Mouse (Mus musculus) hematopoietic multipotent progenitor cell, adult 10-12 weeks (in vitro differentiated cells): ENCODE measurements around the gene Esp18. TPM values are rescaled to one million over a fixed set of nuclear protein-coding genes. Genes with fewer than 3 reads are reported as not detected.

Experiments used
- polyA plus RNA-seq: library from polyadenylated mRNA; stranded (reverse); fragments of >175 nt; gene quantifications from 2 replicates; pipeline ENCODE4 v1.2.3, GENCODE M21; 2012; ENCODE audit warnings: low replicate concordance

Gene Esp18
- polyA plus RNA-seq: not detected in 2 replicates

DNA sequence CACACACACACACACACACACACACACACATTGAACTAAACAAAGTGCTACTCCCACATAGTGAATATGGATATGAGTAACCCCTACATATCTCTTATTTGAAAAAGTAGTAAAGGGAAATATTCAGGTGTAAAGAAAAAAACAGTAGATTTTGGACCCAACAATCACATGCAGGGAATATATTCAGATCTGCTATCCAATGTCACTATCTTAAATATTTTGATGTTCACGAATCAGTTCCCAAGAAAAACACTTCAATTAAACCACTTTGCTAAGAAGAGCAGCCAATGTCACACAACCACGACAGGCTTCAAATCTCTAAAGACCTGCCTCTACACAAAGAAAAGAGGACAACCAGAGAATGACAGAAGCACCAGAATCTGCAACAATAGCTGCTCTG, at the start of gene Esp18:
TSS of gene Esp18 (plus strand) at position 301 of the 400 bp plus-strand sequence.

Other genes starting within 250 kb of the Esp18 start
- not detected in 2 replicates for gene Esp16, start 129.8 kb downstream of the Esp18 start, polyA plus RNA-seq
- not detected in 2 replicates for gene Esp15, start 234.6 kb downstream of the Esp18 start, polyA plus RNA-seq